Mouse (Mus musculus) kidney, postnatal 0 days (tissue): ENCODE results near the gene E130114P18Rik. TPM values are rescaled to one million over a fixed set of nuclear protein-coding genes. Genes with fewer than 3 reads are reported as not detected.
A peak's percentile ranks its signal among the peaks of the same experiment; 100 is the strongest.

ENCODE experiments used
- ATAC-seq: fragments of 200-750 bp; cut with Nextera tagmentation; replicated peaks from 2 replicates; pipeline ENCODE4 v1.8.0; 2017; ENCODE audit warnings: low read depth, moderate number of reproducible peaks, moderate TSS enrichment, moderate library complexity; ENCODE audit not compliant: low FRiP score
- DNase-seq: peaks from one replicate; pipeline ENCODE4 v3.0.0-alpha.2; 2016; ENCODE audit warnings: low spot score
- H3K27ac ChIP-seq: fragments of 300-500 bp; sonication (generic); 2 replicates; pipeline ENCODE4 v1.5.1; 2014; ENCODE audit warnings: mild to moderate bottlenecking
- H3K27me3 ChIP-seq: fragments of 300-500 bp; sonication (generic); 2 replicates; pipeline ENCODE4 v1.6.1; 2014; ENCODE audit warnings: low read length, mixed read lengths; ENCODE audit not compliant: insufficient read depth
- H3K36me3 ChIP-seq: fragments of 300-500 bp; sonication (generic); 2 replicates; pipeline ENCODE4 v1.6.1; 2014; ENCODE audit warnings: low read length, mixed read lengths; ENCODE audit not compliant: insufficient read depth
- H3K4me1 ChIP-seq: fragments of 300-500 bp; sonication (generic); replicated peaks from 2 replicates; pipeline ENCODE4 v1.6.1; 2014; ENCODE audit warnings: antibody characterized with exemption, low read length, mixed read lengths; ENCODE audit not compliant: insufficient read depth
- H3K4me2 ChIP-seq: fragments of 300-500 bp; sonication (generic); 2 replicates; pipeline ENCODE4 v1.6.1; 2014; ENCODE audit warnings: mild to moderate bottlenecking, low read length, moderate library complexity, mixed read lengths
- H3K4me3 ChIP-seq: fragments of 300-500 bp; sonication (generic); replicated peaks from 2 replicates; pipeline ENCODE4 v1.5.1; 2014; ENCODE audit warnings: low read depth, low read length
- H3K9ac ChIP-seq: fragments of 300-500 bp; sonication (generic); 2 replicates; pipeline ENCODE4 v1.6.1; 2014; ENCODE audit warnings: low read depth, low read length
- H3K9me3 ChIP-seq: fragments of 300-500 bp; sonication (generic); replicated peaks from 2 replicates; pipeline ENCODE4 v1.6.1; 2016; ENCODE audit warnings: low read length, inconsistent platforms, mixed read lengths
- CTCF ChIP-seq: IDR thresholded peaks from 2 replicates; pipeline ENCODE4 v1.5.1; 2016; ENCODE audit warnings: antibody characterized with exemption, low read depth, mild to moderate bottlenecking, moderate library complexity
- WGBS: fragments of 180-500 bp; shearing (Covaris S2); extraction: QIAGEN DNeasy Blood & Tissue Kit; methylation state at CpG from one replicate; pipeline ENCODE4 v1.1.7; 2014; 5-methylcytosine and 5-hydroxymethylcytosine counted together
- polyA plus RNA-seq: library from polyadenylated mRNA; unstranded; fragments of >200 nt; fragmentation: Nextera tagmentation; extraction: Ambion mirVana; gene quantifications from 2 replicates; pipeline ENCODE4 v1.2.1, GENCODE M21; 2015

The E130114P18Rik gene
- polyA plus RNA-seq, 1 experiment from 2014 or later: 0.38 TPM

DNA sequence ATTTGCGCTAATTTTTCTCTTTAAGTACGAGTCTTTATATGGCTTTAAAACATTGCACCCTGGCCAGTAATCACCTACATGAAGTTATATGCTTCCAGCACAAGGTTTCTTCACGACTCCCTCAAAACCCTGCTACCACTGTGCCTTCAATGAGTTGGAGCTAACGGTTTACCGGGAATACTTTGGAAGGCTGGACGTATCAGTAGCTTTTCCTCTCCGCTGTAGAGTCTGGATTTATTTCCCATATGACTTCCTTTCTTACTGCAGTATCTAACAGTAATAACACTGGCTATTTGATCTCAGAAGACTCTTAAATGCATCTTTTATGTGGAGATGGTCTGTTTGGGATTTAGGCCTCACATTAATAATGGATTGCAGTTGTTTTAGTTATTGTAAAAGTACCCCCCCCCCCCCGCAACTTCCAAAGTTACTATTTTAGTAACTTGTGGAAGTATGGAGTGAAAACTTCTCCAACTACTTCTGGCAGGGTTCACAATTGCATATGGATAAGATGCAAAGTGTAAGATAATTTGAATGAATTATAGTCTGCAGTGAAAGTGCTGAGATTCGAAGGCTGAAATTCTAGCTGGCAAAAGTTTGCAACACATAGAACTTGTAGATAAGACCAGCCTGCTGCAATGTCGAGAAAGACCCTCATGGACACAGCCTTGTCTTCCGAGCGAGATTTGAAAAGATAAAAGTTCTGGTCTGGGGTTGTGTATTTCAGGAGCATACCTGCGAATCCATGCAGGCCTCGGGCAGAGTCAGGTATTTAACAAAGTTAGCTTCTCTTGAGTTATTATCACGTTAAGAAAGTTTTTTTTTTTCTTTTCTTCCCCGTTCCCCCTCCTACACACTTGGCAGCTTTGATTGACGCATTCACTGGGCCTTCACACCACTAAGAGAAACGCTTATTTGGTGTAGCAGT is 1.4 kb upstream of the E130114P18Rik start:
- H3K27me3 ChIP-seq: no peaks in the 10 kb centered on the region; the same call in 1 of the 2 replicates

DNA sequence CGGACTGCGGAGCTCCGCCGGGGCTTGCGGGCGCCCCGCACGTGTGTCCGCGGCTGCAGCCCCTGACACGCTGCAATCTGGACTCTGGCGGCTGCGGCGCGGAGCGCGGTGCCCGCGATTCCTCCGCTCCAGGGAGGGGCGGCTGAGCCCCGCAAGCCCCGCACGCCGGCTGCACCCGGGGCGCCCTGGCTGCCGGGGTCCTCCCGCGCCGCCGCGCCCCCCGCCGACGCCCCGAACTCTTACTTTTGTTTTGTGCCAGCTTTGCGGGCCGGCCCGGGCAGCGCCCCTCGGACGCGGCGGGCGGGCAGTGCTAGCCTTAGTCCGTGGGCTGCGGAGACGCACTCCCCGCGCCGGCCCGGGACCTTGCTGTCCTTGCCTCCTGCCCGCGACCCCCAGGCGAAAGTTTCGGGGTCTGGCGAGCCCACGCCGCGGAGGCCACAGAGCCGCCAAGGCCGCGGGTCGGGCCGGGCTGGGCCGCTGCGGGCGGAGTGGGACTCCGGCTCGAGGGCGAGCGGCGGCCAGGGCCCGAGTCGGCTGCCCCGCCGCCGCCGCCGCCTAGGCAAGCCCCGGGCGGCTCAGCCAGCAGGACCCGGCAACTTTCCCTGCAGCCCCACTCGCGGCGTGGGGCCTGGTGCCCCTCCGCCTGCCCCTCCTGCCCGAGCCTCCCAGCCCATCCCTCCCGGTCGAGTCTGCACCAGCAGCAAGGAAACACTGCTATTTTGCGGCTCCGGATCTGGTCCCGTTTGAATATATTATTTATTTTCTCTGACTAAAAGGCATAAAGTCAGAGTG is 529 bp upstream of the E130114P18Rik start:
- H3K27ac ChIP-seq: peak overlapping the region; percentile 93
- DNase-seq: no peak
- no peaks in the 10 kb centered on the region for H3K9me3 ChIP-seq
- TF ChIP-seq CTCF: no peak
- no peaks in the 10 kb centered on the region; the same call in 1 of the 2 replicates for H3K4me1 ChIP-seq
- 0 out of 2 replicates have a peak, but pooled peaks have one; percentile 8 for ATAC-seq
- H3K4me3 ChIP-seq: peak overlapping the region; percentile 95
- peak overlapping the region; percentile 89 for H3K4me2 ChIP-seq
- no peaks in the 10 kb centered on the region; the same call in 1 of the 2 replicates for H3K27me3 ChIP-seq
- under 1% methylated on average over 88 of the region's 94 CpGs for WGBS
- H3K9ac ChIP-seq: peak overlapping the region; percentile 94
- 0 out of 2 replicates have a peak, but pooled peaks cover 1% of the 10 kb centered on the region for H3K36me3 ChIP-seq

More for the DNA sequence above, 1.4 kb upstream of the E130114P18Rik start:
- peak overlapping the region; percentile 93 for H3K27ac ChIP-seq
- H3K4me3 ChIP-seq: peak overlapping the region; percentile 95
- H3K9ac ChIP-seq: peak overlapping the region; percentile 94
- WGBS: 17% methylated on average over 18 of the region's 18 CpGs
- ATAC-seq: no peak
- peak; percentile 67 for DNase-seq
- H3K9me3 ChIP-seq: no peaks in the 10 kb centered on the region
- no peaks in the 10 kb centered on the region; the same call in 1 of the 2 replicates for H3K4me1 ChIP-seq
- TF ChIP-seq CTCF: no peak
- H3K4me2 ChIP-seq: peak overlapping the region; percentile 89
- H3K36me3 ChIP-seq: 0 out of 2 replicates have a peak, but pooled peaks cover 3% of the 10 kb centered on the region

DNA sequence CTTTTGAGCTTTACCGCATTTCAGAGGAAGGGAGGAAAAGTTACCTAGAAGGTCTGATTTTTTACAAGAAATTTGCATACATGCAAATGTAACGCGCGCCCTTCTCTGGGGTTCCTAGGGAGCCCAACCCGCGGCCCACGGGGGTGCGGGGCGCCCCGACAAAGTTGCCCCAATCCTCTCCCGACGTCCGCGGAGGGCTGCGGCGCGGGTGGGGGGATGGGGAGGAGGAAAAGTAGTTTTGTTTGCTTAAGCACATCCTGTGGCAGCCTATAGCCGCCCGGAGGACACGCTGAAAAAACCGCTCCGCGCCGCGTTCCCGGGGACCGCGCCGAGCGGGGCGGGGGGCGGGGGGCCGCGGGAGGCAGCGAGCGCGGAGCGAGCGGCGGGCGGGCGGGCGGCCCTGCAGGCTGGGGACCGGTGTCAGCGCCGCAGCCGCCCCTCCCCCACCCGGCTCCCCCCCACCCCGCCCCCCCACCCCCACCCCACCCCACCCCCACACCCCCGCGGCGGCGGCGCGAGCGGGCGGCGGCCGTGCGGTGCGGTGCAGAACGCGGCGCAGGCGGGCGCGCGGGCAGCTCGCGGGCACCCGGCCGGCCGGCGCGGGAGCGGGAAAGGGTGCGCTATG is 685 bp downstream of the E130114P18Rik start:
- peak overlapping the region; percentile 93 for H3K27ac ChIP-seq
- no peaks in the 10 kb centered on the region for H3K9me3 ChIP-seq
- no peaks in the 10 kb centered on the region for H3K36me3 ChIP-seq
- no peak for DNase-seq
- peak overlapping the region; percentile 89 for H3K4me2 ChIP-seq
- H3K4me3 ChIP-seq: peak overlapping the region; percentile 95
- 0% methylated on average over 56 of the region's 77 CpGs for WGBS
- ATAC-seq: peak; percentile 26
- no peaks in the 10 kb centered on the region; the same call in 1 of the 2 replicates for H3K27me3 ChIP-seq
- H3K9ac ChIP-seq: peak overlapping the region; percentile 94
- H3K4me1 ChIP-seq: no peaks in the 10 kb centered on the region; the same call in 1 of the 2 replicates
- TF ChIP-seq CTCF: no peak

DNA sequence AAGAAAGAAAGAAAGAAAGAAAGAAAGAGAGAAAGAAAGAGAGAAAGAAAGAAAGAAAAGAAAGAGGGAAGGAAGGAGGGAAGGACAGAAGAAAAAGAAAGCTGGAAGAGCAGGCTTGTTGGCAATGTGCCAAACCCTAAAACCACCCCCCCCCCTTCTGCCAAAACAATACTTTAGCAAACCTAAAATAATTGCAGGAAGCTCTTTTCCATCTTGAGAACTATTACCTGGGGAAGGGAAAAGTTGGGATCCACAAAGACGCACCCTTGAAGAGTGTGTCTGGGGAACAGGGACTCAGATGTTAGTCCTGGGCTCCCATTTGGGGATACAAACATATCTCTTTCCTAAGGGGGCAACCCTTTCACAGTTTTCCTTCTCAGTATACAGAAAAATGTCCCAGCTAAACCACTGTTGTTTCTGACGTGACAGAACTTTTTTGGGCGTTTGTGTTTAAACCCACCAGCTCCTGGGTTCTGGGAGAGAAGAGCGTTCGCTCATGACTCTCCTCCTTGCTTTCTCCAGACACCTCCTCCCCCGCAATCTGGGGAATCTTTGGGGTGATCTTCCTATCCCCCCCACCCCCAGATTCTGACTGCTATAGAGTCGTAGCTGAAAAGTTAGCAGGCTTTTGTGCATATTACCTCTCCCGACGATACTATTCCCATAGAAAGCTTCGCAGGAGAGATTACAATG is 1.3 kb downstream of the E130114P18Rik start:
- no peaks in the 10 kb centered on the region; the same call in 1 of the 2 replicates for H3K27me3 ChIP-seq
- H3K4me1 ChIP-seq: no peaks in the 10 kb centered on the region; the same call in 1 of the 2 replicates
- peak overlapping the region; percentile 95 for H3K4me3 ChIP-seq
- peak overlapping the region; percentile 89 for H3K4me2 ChIP-seq
- H3K9ac ChIP-seq: peak overlapping the region; percentile 94
- no peaks in the 10 kb centered on the region for H3K9me3 ChIP-seq
- WGBS: 1% methylated on average over 10 of the region's 10 CpGs
- peak overlapping the region; percentile 93 for H3K27ac ChIP-seq
- ATAC-seq: no peak
- DNase-seq: peak; percentile 54
- TF ChIP-seq CTCF: no peak
- H3K36me3 ChIP-seq: no peaks in the 10 kb centered on the region

DNA sequence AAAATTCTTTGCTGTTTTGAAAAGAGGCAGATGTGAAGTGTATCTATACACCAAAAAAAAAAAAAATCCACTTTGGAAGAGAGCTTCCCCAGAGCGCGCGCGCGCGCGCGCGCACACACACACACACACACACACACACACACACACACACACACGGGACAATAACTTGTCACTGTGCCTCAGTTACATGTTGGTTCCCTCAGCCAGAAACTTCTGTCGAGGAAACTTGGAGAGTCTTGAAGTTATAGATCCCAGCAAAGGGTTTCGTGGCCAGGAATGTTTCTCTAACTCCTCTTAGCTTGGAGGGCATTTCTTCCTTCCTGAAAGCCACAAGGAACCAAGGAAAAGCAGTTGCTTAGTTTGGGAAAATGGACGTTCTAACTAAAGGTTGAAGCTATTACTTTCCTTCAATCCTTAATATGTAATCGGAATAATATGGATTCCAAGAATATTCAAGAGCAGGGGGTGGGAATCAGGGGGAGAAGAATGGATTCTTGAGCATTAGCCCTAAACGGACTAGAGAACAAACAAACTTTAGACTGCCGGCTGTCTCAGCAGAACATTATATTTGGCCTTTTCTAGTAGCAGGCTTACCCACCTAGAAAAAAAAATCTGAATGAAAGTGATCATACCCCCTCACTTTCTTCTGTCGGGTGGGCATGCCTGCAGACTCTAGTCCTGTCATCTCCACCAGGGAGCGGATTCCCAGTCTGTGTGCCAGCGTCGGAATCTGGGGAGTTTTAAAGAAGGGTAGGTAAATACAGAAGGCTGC is 2.2 kb downstream of the E130114P18Rik start:
- no peaks in the 10 kb centered on the region for H3K36me3 ChIP-seq
- ATAC-seq (no peak), DNase-seq (no peak)

More for the DNA sequence above, 2.2 kb downstream of the E130114P18Rik start:
- peak overlapping the region; percentile 30 for H3K4me3 ChIP-seq
- H3K4me2 ChIP-seq: peak overlapping the region; percentile 89
- WGBS: 1% methylated on average over 20 of the region's 20 CpGs
- no peaks in the 10 kb centered on the region for H3K9me3 ChIP-seq
- no peaks in the 10 kb centered on the region; the same call in 1 of the 2 replicates for H3K27me3 ChIP-seq
- H3K27ac ChIP-seq: peak overlapping the region; percentile 93
- peak overlapping the region; percentile 25; the same call in 1 of the 2 replicates for H3K9ac ChIP-seq
- H3K4me1 ChIP-seq: no peaks in the 10 kb centered on the region; the same call in 1 of the 2 replicates
- TF ChIP-seq CTCF: peak; percentile 23; the same call in 1 of the 2 replicates
